Mouse (Mus musculus): ENCODE measurements at regions not wholly inside any gene's neighbourhood (a gene's known extent, or its start where the extent isn't known, plus 50 kb on each side); places are given as distances from the start of the nearest gene placed in this dataset.

DNA sequence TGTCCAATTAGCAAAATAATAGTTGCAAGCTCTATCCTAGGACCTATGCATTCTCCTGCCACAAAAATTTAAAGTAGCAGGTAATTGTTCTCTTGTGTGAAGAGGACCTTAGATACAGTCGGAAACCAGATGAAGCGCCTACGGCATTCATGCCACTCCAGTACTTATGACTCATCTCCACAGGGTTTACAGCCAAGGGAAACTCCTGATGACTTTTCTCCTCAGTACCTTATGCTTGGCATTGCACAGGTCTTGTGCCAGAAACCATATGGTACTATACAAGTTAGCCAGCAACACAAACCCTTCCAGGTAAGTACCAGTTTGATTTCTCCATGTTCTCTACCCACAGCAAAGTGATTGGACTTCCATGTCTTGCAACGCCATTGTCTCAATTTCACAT lies 606.3 kb upstream of the Dmac1 start:
- Histone ChIP-seq H3K36me3 (no peaks in the 10 kb centered on the region), H3K27ac (no peak overlapping the region), H3K4me1 (replicated peaks) (no peaks in the 10 kb centered on the region), H3K27me3 (ENCODE audit: insufficient read depth, poor library complexity, severe bottlenecking) (no peaks in the 10 kb centered on the region), H3K4me3 (no peak overlapping the region), H3K9me3 (no peaks in the 10 kb centered on the region)
- WGBS, result 94% methylated on average over 4 of the region's 4 CpGs
- no peak for DNase-seq (ENCODE audit: low spot score)

DNA sequence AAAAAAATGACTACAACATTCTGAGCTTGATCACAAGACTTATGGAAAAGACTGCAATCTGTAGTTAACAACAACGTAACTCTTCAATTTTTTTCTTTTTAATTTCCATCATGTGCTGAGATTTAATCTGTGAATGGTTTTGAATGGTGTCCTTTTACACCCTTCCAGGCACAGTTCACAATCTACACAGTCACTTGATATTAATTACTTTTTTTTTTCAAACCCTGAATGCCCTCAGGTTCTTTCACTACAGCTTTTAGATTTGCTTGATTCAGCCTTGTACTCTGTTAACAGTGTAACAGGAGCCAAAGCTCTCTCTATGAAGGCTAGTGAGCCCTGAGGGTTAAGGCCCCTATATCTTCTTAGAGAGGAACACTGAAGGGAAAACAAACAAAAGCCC lies 591.7 kb upstream of the Dmac1 start:
- Histone ChIP-seq H3K27ac (no peak overlapping the region), H3K4me1 (replicated peaks) (no peaks in the 10 kb centered on the region), H3K4me3 (no peak overlapping the region), H3K9me3 (no peaks in the 10 kb centered on the region), H3K36me3 (no peaks in the 10 kb centered on the region), H3K27me3 (ENCODE audit: insufficient read depth, poor library complexity, severe bottlenecking) (no peaks in the 10 kb centered on the region)
- 82% methylated on average over 1 of the region's 1 CpGs for WGBS
- DNase-seq (ENCODE audit: low spot score), result no peak

DNA sequence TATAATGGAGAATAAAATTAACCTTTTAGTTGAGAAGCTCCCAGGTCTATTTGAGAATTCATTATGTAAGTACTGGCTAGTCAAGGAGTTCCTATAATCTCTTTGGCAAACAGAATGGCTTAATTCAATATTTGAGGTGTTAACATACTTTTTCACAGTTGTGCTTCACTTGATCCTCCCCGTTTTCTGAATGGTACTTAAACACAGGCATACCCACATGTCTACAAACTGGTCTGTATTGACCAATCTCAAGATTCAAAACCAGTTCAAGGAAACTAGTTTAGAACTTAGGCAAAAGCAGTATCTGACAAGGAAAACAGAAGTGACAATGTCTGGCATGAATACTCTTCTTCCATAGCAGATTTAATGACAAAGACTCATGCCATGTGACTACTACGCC lies 583.0 kb upstream of the Dmac1 start:
- no peak for DNase-seq (ENCODE audit: low spot score)

DNA sequence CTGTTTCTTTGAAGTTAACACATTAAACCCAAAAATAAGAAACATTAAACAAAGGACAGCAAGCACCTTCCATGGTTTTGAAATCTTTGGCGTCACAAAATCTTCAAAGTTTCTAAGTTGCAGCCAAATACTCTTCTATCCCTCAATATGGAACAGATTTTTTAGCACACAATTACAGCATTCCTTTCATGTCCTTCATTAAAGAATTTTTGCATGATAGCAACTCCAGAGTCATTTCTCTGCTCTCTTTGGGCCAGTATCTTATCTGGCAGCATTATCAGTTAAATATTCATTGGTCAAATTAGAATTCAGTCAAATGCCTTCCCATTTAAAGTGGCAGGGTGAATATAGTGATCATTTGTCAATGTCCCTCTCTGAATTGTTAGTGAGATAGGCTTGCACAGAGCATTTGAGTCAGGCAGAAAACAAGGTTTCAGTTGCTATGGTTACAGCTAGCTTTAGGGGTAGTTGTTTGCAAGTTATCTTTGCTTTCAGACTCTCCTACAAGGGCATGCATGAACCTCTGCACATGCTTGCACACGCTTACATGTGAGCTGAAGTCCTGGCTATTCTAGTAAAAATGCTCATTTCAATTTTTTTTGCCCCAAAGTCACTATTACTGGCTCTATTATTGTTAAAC lies 579.8 kb upstream of the Dmac1 start:
- WGBS, result 69% methylated on average over 2 of the region's 2 CpGs
- no peaks in the 10 kb centered on the region for H3K27me3 ChIP-seq (ENCODE audit: insufficient read depth, poor library complexity, severe bottlenecking)
- no peaks in the 10 kb centered on the region for H3K36me3 ChIP-seq
- DNase-seq (ENCODE audit: low spot score), result no peak
- no peak overlapping the region for H3K4me3 ChIP-seq
- H3K27ac ChIP-seq, result no peak overlapping the region
- H3K9me3 ChIP-seq, result no peaks in the 10 kb centered on the region
- peaks cover 27% of the 10 kb centered on the region for H3K4me1 ChIP-seq (replicated peaks)

More for the DNA sequence above, 583.0 kb upstream of the Dmac1 start:
- WGBS, result 85% methylated on average over 2 of the region's 2 CpGs
- no peaks in the 10 kb centered on the region for H3K27me3 ChIP-seq (ENCODE audit: insufficient read depth, poor library complexity, severe bottlenecking)
- no peak overlapping the region for H3K27ac ChIP-seq
- no peaks in the 10 kb centered on the region for H3K36me3 ChIP-seq
- peaks cover 11% of the 10 kb centered on the region for H3K4me1 ChIP-seq (replicated peaks)
- H3K4me3 ChIP-seq, result no peak overlapping the region
- H3K9me3 ChIP-seq, result no peaks in the 10 kb centered on the region

DNA sequence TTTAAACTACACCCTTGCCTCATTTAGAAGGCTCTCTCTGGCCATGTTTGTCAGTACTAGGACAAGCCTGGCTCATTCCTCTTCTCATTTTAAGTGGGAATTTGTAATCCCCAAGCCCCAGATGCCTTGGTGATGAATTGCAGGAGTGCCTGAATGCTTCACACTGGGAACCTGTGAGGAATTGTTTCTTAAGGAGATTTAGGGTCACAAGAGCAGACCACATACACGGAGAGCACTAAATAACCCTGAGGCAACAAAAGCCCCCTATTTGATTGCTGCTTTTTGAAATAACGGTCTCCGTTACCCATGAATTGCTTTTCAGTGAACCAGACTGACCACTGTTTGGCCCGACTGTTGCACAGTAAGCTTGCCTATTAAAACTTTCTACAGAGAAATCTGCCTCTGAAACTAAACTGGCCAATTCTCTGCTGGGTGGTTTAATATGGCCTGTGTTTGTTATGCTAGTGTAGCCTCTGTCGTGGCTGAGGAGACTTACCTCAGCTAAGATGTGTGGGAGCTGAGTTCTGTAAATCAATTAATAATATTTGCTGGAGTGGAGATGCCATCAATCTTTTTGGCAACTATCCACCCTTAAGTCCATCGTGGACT lies 577.7 kb upstream of the Dmac1 start:
- H3K36me3 ChIP-seq, result no peaks in the 10 kb centered on the region
- DNase-seq (ENCODE audit: low spot score), result no peak
- WGBS, result 21% methylated on average over 6 of the region's 6 CpGs
- H3K4me3 ChIP-seq, result no peak overlapping the region
- peaks cover 27% of the 10 kb centered on the region for H3K4me1 ChIP-seq (replicated peaks)
- H3K27ac ChIP-seq, result no peak overlapping the region; the same call in 1 of the 2 replicates
- no peaks in the 10 kb centered on the region for H3K9me3 ChIP-seq
- H3K27me3 ChIP-seq (ENCODE audit: insufficient read depth, poor library complexity, severe bottlenecking), result no peaks in the 10 kb centered on the region

DNA sequence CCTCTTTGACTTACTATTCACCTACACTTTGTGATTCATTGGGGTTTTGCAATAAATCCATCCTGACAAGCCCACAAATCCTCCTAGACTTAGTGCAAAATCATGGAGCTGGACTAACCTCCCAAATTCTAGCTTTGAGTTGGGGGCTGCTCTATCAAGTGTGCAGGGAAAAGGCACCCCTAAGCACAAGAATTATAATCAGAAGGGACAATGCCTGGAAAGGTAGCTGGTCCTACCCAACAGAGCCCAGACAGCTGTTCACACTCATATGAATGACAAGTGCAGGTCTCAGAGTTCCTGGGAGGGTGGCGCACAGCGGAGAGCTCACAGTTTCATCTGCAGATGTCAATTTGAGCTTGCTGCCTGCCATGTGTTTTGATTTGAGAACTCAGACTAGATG lies 572.2 kb upstream of the Dmac1 start:
- peaks cover 8% of the 10 kb centered on the region; the same call in 1 of the 2 replicates for H3K4me1 ChIP-seq (replicated peaks)
- WGBS, result 84% methylated on average over 2 of the region's 2 CpGs
- no peak overlapping the region for H3K4me3 ChIP-seq
- no peak overlapping the region for H3K27ac ChIP-seq
- H3K36me3 ChIP-seq, result no peaks in the 10 kb centered on the region
- DNase-seq (ENCODE audit: low spot score), result no peak
- no peaks in the 10 kb centered on the region for H3K27me3 ChIP-seq (ENCODE audit: insufficient read depth, poor library complexity, severe bottlenecking)
- no peaks in the 10 kb centered on the region for H3K9me3 ChIP-seq

DNA sequence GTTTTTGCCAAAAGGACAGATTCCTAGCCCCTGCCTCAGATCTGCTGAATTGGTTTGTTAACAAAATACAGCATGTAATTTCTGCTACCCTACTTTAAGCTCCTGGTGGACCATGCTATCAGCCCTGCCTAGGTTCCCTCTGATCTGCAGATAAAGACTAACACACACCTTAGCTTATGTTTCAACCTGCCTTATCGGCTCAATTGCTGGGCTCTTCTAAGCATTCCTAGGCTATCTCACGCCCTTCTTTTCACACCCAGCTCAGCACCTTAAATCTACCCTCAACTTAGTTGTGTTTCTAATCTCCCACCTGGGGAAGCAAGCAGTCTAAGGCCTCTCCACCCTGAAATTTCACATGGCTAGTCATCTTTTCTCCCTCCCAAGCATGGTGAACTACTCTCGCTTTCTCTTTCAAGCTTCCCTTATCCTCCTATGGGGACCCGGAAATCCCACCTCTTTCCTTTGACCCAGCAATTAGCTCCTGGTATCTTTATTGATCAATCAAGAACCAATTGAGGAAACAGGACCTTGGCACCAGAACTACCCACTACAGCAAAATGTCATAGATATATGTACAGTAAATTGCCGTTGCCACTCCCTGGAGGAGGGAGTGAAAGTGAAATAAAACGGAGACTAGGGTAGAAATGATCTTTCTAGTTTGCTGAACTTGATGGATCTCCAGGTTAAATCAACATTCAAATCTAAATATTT lies 569.7 kb upstream of the Dmac1 start:
- 92% methylated on average over 6 of the region's 6 CpGs for WGBS
- Histone ChIP-seq H3K4me1 (replicated peaks) (no peaks in the 10 kb centered on the region), H3K4me3 (no peak overlapping the region), H3K36me3 (no peaks in the 10 kb centered on the region), H3K27me3 (ENCODE audit: insufficient read depth, poor library complexity, severe bottlenecking) (no peaks in the 10 kb centered on the region), H3K27ac (no peak overlapping the region), H3K9me3 (no peaks in the 10 kb centered on the region)
- DNase-seq (ENCODE audit: low spot score), result no peak

DNA sequence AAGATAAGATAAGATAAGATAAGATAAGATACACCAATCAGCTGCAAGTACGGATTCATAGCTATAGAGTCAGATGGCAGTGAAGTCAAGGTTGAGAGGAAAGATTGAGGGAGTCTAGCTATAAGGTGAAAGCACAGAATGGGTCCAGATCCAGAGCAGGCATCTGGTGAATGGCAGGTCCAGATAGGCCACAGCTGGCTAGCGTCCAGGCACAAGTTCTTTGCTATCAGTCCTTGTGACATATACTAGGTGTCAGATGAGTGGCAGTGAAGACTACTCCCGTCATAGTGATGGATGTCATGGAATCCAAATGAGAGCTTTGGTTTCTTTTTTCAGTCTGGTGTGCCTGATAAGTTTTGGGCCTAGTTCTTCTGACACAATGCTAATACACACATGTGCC lies 566.9 kb upstream of the Dmac1 start:
- 89% methylated on average over 3 of the region's 3 CpGs for WGBS
- H3K9me3 ChIP-seq, result no peaks in the 10 kb centered on the region
- DNase-seq (ENCODE audit: low spot score), result no peak
- H3K4me3 ChIP-seq, result no peak overlapping the region
- H3K4me1 ChIP-seq (replicated peaks), result no peaks in the 10 kb centered on the region
- H3K27me3 ChIP-seq (ENCODE audit: insufficient read depth, poor library complexity, severe bottlenecking), result no peaks in the 10 kb centered on the region
- no peak overlapping the region for H3K27ac ChIP-seq
- H3K36me3 ChIP-seq, result no peaks in the 10 kb centered on the region

DNA sequence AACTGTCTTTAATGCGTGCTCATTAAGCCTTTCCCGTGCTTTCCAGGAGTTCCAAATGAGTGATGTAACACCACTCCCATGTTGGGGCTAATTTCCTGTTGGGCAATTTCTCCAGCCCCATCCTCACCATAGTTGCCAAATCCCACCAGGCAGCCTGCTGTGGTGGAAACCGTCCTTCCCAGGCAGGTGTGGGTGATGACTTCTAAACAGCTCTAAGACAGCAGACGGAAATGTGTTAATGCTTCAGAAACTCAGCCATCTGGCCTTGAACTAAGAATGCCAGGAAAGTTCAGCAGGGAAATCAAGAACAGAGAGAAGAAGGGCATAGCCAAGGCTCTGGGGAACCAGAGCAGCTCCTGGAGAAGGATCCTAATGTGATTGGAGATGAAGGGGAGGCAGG lies 560.5 kb upstream of the Dmac1 start:
- no peak for DNase-seq (ENCODE audit: low spot score)
- no peaks in the 10 kb centered on the region for H3K4me1 ChIP-seq (replicated peaks)
- H3K4me3 ChIP-seq, result no peak overlapping the region
- no peaks in the 10 kb centered on the region for H3K9me3 ChIP-seq
- 69% methylated on average over 4 of the region's 4 CpGs for WGBS
- H3K27ac ChIP-seq, result no peak overlapping the region
- H3K36me3 ChIP-seq, result no peaks in the 10 kb centered on the region
- no peaks in the 10 kb centered on the region for H3K27me3 ChIP-seq (ENCODE audit: insufficient read depth, poor library complexity, severe bottlenecking)

DNA sequence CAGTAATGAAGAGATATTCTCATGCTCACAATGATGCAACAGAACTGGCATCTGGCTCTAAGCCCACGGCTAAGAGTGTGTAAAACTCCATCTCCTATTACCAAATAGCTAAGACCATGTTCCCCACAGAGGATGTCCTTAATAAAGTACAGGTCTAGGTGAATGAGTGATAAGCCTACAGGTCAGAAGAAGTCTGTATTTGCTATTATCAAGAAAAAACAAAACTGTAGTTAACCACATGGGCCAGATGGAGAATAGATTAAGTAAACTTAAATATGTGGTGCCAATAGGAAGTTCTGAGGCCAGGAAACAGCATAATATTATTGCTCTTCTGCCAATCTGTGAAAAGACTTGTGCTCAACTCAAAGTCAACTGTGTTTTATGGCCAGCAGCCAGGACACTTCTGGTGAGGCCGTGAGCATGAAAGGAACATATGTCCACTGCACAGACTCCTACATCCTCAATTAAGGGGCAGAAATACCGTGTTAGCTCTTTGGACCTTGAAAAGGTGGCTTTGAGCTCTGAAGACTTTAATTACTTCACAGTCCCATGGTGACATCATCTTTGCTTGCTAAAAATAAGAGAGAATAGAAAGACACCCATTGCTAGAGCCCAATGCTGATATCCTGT lies 549.1 kb upstream of the Dmac1 start:
- H3K4me1 ChIP-seq (replicated peaks), result no peaks in the 10 kb centered on the region

DNA sequence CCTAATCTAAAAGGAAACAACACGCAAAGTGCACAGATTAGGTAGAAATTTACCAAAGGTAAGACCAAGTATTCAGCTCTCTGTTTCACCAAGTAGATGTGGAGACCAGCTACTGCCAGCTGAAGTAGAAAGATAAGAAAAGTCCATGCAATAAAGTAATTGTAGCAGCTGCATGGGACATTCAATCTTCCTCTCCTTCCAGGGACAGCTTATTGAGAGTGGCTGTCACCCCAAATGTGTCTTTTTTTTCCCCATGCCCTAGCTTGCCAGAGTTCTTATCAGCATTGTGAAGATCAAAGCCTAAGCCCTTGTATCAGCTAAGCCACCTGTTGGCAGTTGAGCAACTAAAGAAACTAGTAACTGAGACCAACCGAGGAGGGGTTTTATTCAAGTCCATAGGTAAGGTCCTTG lies 541.1 kb upstream of the Dmac1 start:
- Histone ChIP-seq H3K27me3 (ENCODE audit: insufficient read depth, poor library complexity, severe bottlenecking) (no peaks in the 10 kb centered on the region), H3K4me3 (no peak overlapping the region), H3K36me3 (no peaks in the 10 kb centered on the region), H3K9me3 (no peaks in the 10 kb centered on the region), H3K27ac (no peak overlapping the region), H3K4me1 (replicated peaks) (no peaks in the 10 kb centered on the region)
- DNase-seq (ENCODE audit: low spot score), result no peak
- 63% methylated on average over 2 of the region's 2 CpGs for WGBS

More for the DNA sequence above, 549.1 kb upstream of the Dmac1 start:
- Histone ChIP-seq H3K27ac (no peak overlapping the region), H3K9me3 (no peaks in the 10 kb centered on the region), H3K4me3 (no peak overlapping the region), H3K36me3 (no peaks in the 10 kb centered on the region), H3K27me3 (ENCODE audit: insufficient read depth, poor library complexity, severe bottlenecking) (no peaks in the 10 kb centered on the region)
- 83% methylated on average over 3 of the region's 3 CpGs for WGBS
- DNase-seq (ENCODE audit: low spot score), result no peak

DNA sequence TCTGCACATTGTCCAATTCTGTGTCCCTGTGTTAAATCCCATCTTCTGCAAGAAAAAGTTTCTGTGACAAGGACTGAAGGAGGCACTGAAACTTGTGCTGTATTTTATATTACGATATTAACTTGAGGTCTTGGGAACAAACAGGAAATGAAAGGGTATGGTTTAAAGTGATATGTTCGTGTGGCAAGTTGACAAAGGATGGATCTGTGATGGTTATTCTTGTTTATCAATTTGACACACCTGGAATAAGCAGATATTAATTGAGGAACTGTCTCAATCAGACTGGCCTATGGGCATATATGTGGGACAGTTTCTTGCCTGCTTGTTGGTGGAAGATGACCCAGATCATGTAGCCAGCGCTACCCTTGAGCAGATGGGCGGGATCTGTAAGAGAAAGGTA lies 537.9 kb upstream of the Dmac1 start:
- no peaks in the 10 kb centered on the region for H3K4me1 ChIP-seq (replicated peaks)
- H3K9me3 ChIP-seq, result no peaks in the 10 kb centered on the region
- H3K27ac ChIP-seq, result no peak overlapping the region
- DNase-seq (ENCODE audit: low spot score), result no peak
- 91% methylated on average over 4 of the region's 4 CpGs for WGBS
- no peak overlapping the region for H3K4me3 ChIP-seq
- no peaks in the 10 kb centered on the region for H3K36me3 ChIP-seq
- no peaks in the 10 kb centered on the region for H3K27me3 ChIP-seq (ENCODE audit: insufficient read depth, poor library complexity, severe bottlenecking)

DNA sequence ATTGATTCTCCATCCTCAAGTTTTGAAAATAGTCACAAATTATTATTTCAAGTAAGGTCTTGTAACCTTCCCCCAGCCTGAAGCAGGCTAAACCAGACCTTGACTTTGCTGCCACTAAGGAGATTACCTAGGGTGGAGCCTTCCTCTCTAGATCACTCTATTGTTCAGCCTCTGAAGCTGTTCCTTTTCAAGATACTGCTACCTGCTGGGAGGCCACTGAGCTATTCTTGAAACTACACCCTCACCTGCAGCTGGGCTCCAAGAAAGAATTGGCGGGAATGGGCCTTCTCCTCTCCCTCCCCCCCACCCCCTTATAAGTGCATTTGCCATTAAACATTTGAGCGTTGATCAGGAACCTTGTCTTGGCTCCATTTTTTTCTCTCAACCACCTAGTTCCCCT lies 534.2 kb upstream of the Dmac1 start:
- Histone ChIP-seq H3K36me3 (no peaks in the 10 kb centered on the region), H3K27me3 (ENCODE audit: insufficient read depth, poor library complexity, severe bottlenecking) (no peaks in the 10 kb centered on the region), H3K9me3 (no peaks in the 10 kb centered on the region), H3K4me3 (no peak overlapping the region), H3K4me1 (replicated peaks) (no peaks in the 10 kb centered on the region), H3K27ac (no peak overlapping the region)
- WGBS, result 40% methylated on average over 2 of the region's 2 CpGs
- no peak for DNase-seq (ENCODE audit: low spot score)

Measured in hindbrain, embryonic 10.5 days (tissue).